Mouse (Mus musculus) midbrain, embryonic 16.5 days (tissue): ENCODE measurements around the gene Trim46. TPM values are rescaled to one million over a fixed set of nuclear protein-coding genes. Genes with fewer than 3 reads are reported as not detected.

Experiments used
- microRNA counts: library from miRNA; unstranded; fragments of <30 nt; microRNA quantifications from one replicate; lab custom pipeline; 2016
- microRNA-seq: library from miRNA; unstranded; fragments of <30 nt; microRNA quantifications from one replicate; pipeline ENCODE4, GENCODE M21; 2017
- polyA plus RNA-seq: library from polyadenylated mRNA; unstranded; fragments of >200 nt; fragmentation: Nextera tagmentation; extraction: Ambion mirVana; gene quantifications from 2 replicates; pipeline ENCODE4 v1.2.1, GENCODE M21; 2015

Gene Trim46
- polyA plus RNA-seq, 1 experiment from 2014 or later, result 91.2 TPM

MicroRNA genes within 50 kb of the gene (microRNA counts, 519-probe panel; counts per million panel counts)
- 2,064 counts per million, percentile 53 among the panel's probes with 10 or more counts for microRNA mmu-miR-92b (lab: Ali Mortazavi, UCI)

Small RNA genes lying within 50 kb of the gene (microRNA-seq; reads per million reads assigned to microRNA genes)
- gene Mir92b, result 4,202 reads per million, percentile 89 among the genes with 10 or more reads in this experiment

Other genes starting within 250 kb of the Trim46 start
- 101 and 103 TPM in 2 replicates for gene Rusc1, start 153.0 kb downstream of the Trim46 start, polyA plus RNA-seq
- 0.14 TPM in 1 of 2 replicates, not detected in the other for gene Gm43738, start 145.2 kb downstream of the Trim46 start, polyA plus RNA-seq
- gene Fdps, start 144.3 kb downstream of the Trim46 start, polyA plus RNA-seq, result 512 and 577 TPM in 2 replicates
- 0.30 TPM in 1 of 2 replicates, not detected in the other for gene Pklr, start 110.2 kb downstream of the Trim46 start, polyA plus RNA-seq
- 59.1 and 65.9 TPM in 2 replicates for gene Hcn3, start 86.1 kb downstream of the Trim46 start, polyA plus RNA-seq
- 15.9 and 19.7 TPM in 2 replicates for gene Clk2, start 81.5 kb downstream of the Trim46 start, polyA plus RNA-seq
- gene Scamp3, start 68.8 kb downstream of the Trim46 start, polyA plus RNA-seq, result 145 and 152 TPM in 2 replicates
- 31.8 and 33.6 TPM in 2 replicates for gene Fam189b, start 63.2 kb downstream of the Trim46 start, polyA plus RNA-seq
- gene Gba, start 43.4 kb downstream of the Trim46 start, polyA plus RNA-seq, result 46.4 and 49.0 TPM in 2 replicates
- gene Thbs3, start 31.1 kb downstream of the Trim46 start, polyA plus RNA-seq, result 52.2 and 53.6 TPM in 2 replicates
- 145 and 150 TPM in 2 replicates for gene Mtx1, start 19.2 kb downstream of the Trim46 start, polyA plus RNA-seq
- 0.57 and 1.5 TPM in 2 replicates for gene Muc1, start 17.3 kb downstream of the Trim46 start, polyA plus RNA-seq
- 195 TPM in 2 replicates for gene Krtcap2, start 343 bp downstream of the Trim46 start, polyA plus RNA-seq
- gene Dpm3, start 13.0 kb upstream of the Trim46 start, polyA plus RNA-seq, result 60.4 and 64.5 TPM in 2 replicates
- gene Slc50a1, start 24.3 kb upstream of the Trim46 start, polyA plus RNA-seq, result 40.2 and 41.3 TPM in 2 replicates
- gene Efna1, start 34.8 kb upstream of the Trim46 start, polyA plus RNA-seq, result 6.8 and 7.4 TPM in 2 replicates
- gene Efna3, start 76.7 kb upstream of the Trim46 start, polyA plus RNA-seq, result 40.5 and 59.0 TPM in 2 replicates
- 3.7 and 4.2 TPM in 2 replicates for gene Efna4, start 91.7 kb upstream of the Trim46 start, polyA plus RNA-seq
- 60.6 and 78.2 TPM in 2 replicates for gene Adam15, start 103.7 kb upstream of the Trim46 start, polyA plus RNA-seq
- gene Dcst2, start 115.7 kb upstream of the Trim46 start, polyA plus RNA-seq, result 0.09 and 0.25 TPM in 2 replicates
- gene Dcst1, start 118.9 kb upstream of the Trim46 start, polyA plus RNA-seq, result 0.96 and 0.98 TPM in 2 replicates
- 0.49 and 0.61 TPM in 2 replicates for gene Zbtb7b, start 148.5 kb upstream of the Trim46 start, polyA plus RNA-seq
- 1.4 TPM in 1 of 2 replicates, not detected in the other for gene Lenep, start 156.5 kb upstream of the Trim46 start, polyA plus RNA-seq
- 35.4 and 39.1 TPM in 2 replicates for gene Flad1, start 165.6 kb upstream of the Trim46 start, polyA plus RNA-seq
- gene Cks1b, start 172.1 kb upstream of the Trim46 start, polyA plus RNA-seq, result 77.1 and 86.2 TPM in 2 replicates
- 13.2 and 14.9 TPM in 2 replicates for gene Shc1, start 172.1 kb upstream of the Trim46 start, polyA plus RNA-seq
- 47.6 and 48.7 TPM in 2 replicates for gene Pygo2, start 183.9 kb upstream of the Trim46 start, polyA plus RNA-seq
- 14.4 and 18.5 TPM in 2 replicates for gene Pbxip1, start 190.4 kb upstream of the Trim46 start, polyA plus RNA-seq
- gene Pmvk, start 208.2 kb upstream of the Trim46 start, polyA plus RNA-seq, result 129 and 142 TPM in 2 replicates